Mouse (Mus musculus): Measurements from ENCODE around the gene Lor.

- TF ChIP-seq CTCF (IDR thresholded peaks at IDR 0.05; ENCODE audit: insufficient read depth, low read length): no peak
- TF ChIP-seq POLR2A (IDR thresholded peaks at IDR 0.05; ENCODE audit: borderline replicate concordance, extremely low read depth, low read depth, low read length): no peak
Observed at GRCm38 (mm10) chr3:92110790-92111189, 27.8 kb upstream of the Lor start.

All from lung, adult 2 months (tissue).